Mouse (Mus musculus): ENCODE measurements around the gene Naa40. TPM values are rescaled to one million over a fixed set of nuclear protein-coding genes. Genes with fewer than 3 reads are reported as not detected.

Gene Naa40
- polyA plus RNA-seq, 1 experiment from 2014 or later, result 28.8 TPM

DNA sequence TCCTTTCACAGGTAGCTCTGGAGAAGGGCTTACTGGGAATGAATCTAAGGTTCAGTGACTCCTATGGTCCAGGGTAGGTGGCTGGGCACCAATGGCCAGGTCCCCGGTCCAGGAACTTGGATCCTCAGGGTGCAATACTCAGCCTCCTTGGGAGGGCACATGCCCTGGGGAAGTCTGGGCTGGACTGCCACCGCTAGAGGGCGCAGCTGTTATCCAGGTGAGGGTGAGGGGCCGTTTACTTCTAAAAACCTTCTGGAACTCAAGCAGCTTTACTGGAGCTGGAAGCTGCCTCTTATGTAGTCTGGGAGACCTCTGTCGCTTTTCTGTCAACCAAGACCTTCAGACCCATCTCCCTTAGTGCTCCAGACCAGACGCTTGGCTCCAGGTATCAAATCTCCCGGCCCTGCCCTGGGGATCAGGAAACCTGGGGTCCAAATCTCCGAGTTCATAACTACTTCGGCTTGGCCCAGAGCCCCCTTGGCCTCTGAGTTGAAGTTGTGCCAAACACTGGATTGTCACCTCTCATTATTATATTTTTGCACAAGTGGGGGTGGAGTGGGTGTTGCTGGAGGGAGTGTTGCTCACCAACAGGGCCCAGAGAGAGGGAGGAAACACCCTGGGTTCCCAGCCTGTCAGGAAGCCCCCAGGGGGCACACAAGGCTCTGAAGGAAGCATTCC, 23.2 kb upstream of the Naa40 start:
- no peak overlapping the region for H3K9ac ChIP-seq
- peaks cover 47% of the 10 kb centered on the region for H3K4me1 ChIP-seq (replicated peaks)
- DNase-seq (peak; percentile 61), ATAC-seq (ENCODE audit: low read depth) (no peak)
- WGBS (ENCODE audit: insufficient replicate concordance), result 29% methylated on average over 9 of the region's 9 CpGs
- peaks cover 49% of the 10 kb centered on the region for H3K27me3 ChIP-seq
- H3K4me3 ChIP-seq (replicated peaks), result no peak overlapping the region
- no peak overlapping the region for H3K4me2 ChIP-seq
- no peaks in the 10 kb centered on the region for H3K36me3 ChIP-seq
- H3K9me3 ChIP-seq (replicated peaks), result no peaks in the 10 kb centered on the region
- H3K27ac ChIP-seq, result no peak overlapping the region

DNA sequence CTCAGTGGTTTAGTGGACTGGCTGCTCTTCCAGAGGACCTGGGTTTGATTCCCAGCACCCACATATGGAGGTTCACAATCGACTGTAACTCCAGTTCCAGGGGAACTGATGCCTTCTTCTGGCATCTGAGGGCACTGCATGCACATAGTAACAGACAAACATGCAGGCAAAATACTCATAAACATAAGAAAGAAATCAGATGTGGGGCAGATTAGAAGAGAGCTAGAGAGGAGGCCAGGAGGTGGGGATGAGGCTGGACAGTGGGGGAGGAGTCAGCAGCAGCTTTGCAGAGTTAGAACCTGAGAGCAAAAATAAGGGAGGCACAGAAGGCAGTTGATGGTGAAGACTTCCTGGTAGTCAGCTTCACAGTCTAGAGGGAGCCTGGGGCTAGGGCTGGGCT, 21.6 kb upstream of the Naa40 start:
- no peaks in the 10 kb centered on the region for H3K36me3 ChIP-seq
- no peak for ATAC-seq (ENCODE audit: low read depth)
- H3K4me2 ChIP-seq, result no peak overlapping the region
- peaks cover 32% of the 10 kb centered on the region for H3K4me1 ChIP-seq (replicated peaks)
- no peaks in the 10 kb centered on the region for H3K9me3 ChIP-seq (replicated peaks)
- no peak for DNase-seq
- peaks cover 33% of the 10 kb centered on the region for H3K27me3 ChIP-seq
- no peak overlapping the region for H3K27ac ChIP-seq
- H3K9ac ChIP-seq, result no peak overlapping the region
- WGBS (ENCODE audit: insufficient replicate concordance), result 59% methylated on average over 1 of the region's 1 CpGs
- H3K4me3 ChIP-seq (replicated peaks), result no peak overlapping the region

DNA sequence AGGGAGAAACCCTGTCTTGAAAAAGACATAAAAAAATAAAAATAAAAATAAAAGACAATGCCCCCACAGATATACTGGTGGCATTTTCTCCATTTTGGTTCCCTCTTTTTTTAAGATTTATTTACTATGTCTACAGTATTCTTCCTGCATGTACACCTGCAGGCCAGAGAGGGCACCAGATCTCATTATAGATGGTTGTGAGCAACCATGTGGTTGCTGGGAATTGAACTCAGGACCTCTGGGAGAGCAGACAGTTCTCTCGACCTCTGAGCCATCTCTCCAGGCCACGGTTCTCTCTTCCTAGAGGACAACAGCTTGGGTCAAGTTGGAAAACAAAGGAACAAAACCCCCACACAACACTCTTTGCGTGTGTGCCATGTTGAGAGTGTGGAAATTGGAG, 21.0 kb upstream of the Naa40 start:
- no peaks in the 10 kb centered on the region for H3K9me3 ChIP-seq (replicated peaks)
- H3K27ac ChIP-seq, result no peak overlapping the region
- H3K9ac ChIP-seq, result no peak overlapping the region
- H3K4me2 ChIP-seq, result no peak overlapping the region
- 71% methylated on average over 3 of the region's 3 CpGs for whole genome bisulfite sequencing (ENCODE audit: insufficient replicate concordance)
- DNase-seq (no peak), ATAC-seq (ENCODE audit: low read depth) (no peak)
- peaks cover 26% of the 10 kb centered on the region for H3K27me3 ChIP-seq
- H3K4me1 ChIP-seq (replicated peaks), result peaks cover 25% of the 10 kb centered on the region
- no peak overlapping the region for H3K4me3 ChIP-seq (replicated peaks)
- no peaks in the 10 kb centered on the region for H3K36me3 ChIP-seq

DNA sequence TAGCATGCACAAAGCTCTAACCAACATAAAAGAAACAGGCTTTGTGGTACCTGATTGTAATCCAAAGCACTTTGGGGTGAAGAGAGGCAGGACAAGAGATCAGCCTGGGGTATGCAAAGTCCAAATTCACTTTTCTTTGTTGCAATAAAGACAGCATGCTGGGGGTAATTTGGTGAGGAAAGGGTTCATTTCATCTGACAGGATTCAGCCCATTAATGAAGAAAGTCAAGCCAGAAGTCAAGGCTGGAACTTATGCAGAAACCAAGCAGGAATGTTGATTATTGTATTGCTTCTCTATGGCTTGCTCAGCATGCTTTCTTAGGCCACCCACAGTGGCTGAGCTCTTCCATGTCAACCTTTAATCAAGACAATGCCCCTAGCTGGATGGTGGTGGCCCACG, 20.5 kb upstream of the Naa40 start:
- no peak overlapping the region for H3K4me2 ChIP-seq
- peaks cover 21% of the 10 kb centered on the region for H3K27me3 ChIP-seq
- H3K9ac ChIP-seq, result no peak overlapping the region
- no peak overlapping the region for H3K27ac ChIP-seq
- H3K4me1 ChIP-seq (replicated peaks), result peaks cover 21% of the 10 kb centered on the region
- H3K36me3 ChIP-seq, result no peaks in the 10 kb centered on the region
- no peak overlapping the region for H3K4me3 ChIP-seq (replicated peaks)
- DNase-seq, result no peak
- H3K9me3 ChIP-seq (replicated peaks), result no peaks in the 10 kb centered on the region
- ATAC-seq (ENCODE audit: low read depth), result no peak
- 64% methylated on average over 1 of the region's 1 CpGs for WGBS (ENCODE audit: insufficient replicate concordance)

DNA sequence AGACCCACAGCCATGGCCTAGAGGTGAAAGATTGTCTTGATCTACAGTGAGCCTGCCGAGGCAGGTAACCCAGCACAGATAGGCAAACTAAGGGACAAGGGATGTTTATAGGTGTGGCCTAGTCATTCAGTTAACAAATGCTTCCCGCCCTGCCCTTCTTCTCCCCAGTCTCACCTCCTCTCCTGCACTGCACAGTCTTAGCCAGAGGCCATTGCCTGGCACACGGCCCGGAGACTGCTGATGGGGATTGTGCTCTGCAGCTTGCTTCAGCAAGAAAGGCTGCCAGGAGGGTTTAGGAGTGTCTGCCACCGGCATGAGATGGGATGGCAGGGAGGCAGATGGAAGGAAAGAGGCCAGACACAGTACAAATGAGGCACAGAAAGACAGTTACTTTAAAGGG, 16.9 kb upstream of the Naa40 start:
- Histone ChIP-seq H3K9me3 (replicated peaks) (no peaks in the 10 kb centered on the region), H3K27me3 (no peaks in the 10 kb centered on the region), H3K4me3 (replicated peaks) (no peak overlapping the region), H3K4me1 (replicated peaks) (no peaks in the 10 kb centered on the region), H3K9ac (no peak overlapping the region), H3K4me2 (no peak overlapping the region), H3K27ac (no peak overlapping the region), H3K36me3 (no peaks in the 10 kb centered on the region)
- ATAC-seq (ENCODE audit: low read depth) (no peak), DNase-seq (no peak)
- WGBS (ENCODE audit: insufficient replicate concordance), result 59% methylated on average over 5 of the region's 5 CpGs

DNA sequence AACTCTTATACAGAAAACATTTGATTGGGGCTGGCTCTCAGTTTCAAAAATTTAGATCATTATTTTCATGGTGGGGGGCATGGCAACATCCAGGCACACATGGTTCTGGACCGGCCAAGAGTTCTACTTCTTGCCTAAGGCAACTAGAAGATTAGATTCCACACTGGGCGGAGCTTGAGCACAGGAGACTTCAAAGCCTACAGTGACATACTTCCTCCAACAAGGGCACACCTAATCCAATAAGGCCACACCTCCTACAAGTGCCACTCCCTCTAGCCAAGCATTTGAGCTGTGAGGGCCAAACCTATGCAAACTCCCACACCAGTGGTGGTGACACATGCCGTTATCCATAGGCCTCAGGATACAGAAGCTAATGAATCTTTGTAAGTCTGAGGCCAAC, 5.0 kb upstream of the Naa40 start:
- Histone ChIP-seq H3K4me1 (replicated peaks) (peaks cover 7% of the 10 kb centered on the region), H3K9ac (no peak overlapping the region), H3K9me3 (replicated peaks) (no peaks in the 10 kb centered on the region), H3K36me3 (no peaks in the 10 kb centered on the region), H3K4me3 (replicated peaks) (no peak overlapping the region), H3K27ac (no peak overlapping the region), H3K27me3 (peaks cover 5% of the 10 kb centered on the region), H3K4me2 (no peak overlapping the region)
- WGBS (ENCODE audit: insufficient replicate concordance), result 43% methylated on average over 3 of the region's 3 CpGs
- ATAC-seq (ENCODE audit: low read depth) (no peak), DNase-seq (peak; percentile 26)

DNA sequence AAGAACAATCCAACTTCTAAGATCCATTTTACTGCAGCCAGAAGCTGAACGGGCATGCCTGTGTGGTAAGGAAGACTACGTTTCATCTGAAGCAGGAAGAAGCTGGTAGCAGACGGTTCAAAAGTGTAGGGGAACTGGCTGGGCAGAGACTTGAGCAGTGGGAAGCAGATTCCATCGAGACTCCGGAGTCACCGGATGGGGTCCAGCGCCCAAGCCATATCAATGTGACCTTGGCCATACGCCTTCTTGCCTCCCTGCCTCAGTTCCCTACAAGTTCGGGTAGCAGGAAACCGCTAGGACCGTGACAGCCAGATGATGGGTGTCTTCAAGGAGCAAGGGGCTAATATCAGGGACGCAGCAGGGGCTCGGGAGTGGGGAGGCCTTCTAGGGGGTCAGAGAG, 692 bp downstream of the Naa40 start:
- Histone ChIP-seq H3K9me3 (replicated peaks) (no peaks in the 10 kb centered on the region), H3K4me3 (replicated peaks) (peak overlapping the region; percentile 84), H3K4me2 (peak overlapping the region; percentile 92), H3K27me3 (peaks cover 5% of the 10 kb centered on the region), H3K36me3 (peaks cover 30% of the 10 kb centered on the region), H3K4me1 (replicated peaks) (peaks cover 47% of the 10 kb centered on the region), H3K9ac (peak overlapping the region; percentile 91), H3K27ac (peak overlapping the region; percentile 92)
- WGBS (ENCODE audit: insufficient replicate concordance), result under 1% methylated on average over 13 of the region's 13 CpGs
- DNase-seq (no peak), ATAC-seq (ENCODE audit: low read depth) (peak; percentile 1; the same call in 1 of the 2 replicates)

DNA sequence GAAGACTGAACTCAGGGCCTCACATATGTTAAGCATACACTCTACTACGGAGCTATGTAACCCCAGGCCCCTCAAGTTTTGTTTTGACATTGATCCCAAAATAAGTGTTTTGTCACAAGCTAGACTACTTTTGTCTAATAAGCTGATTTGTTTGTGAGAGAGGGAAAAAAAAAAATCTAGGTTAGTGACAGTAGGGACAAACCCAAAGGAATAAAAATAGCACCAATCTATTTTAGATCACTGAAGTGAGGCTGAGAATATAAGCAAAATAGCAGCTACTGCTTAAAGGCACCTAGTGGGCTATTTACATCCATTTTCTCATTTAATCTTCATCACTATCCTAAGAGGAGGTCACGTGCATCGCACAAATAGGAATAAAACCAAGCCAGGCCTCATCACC, 1.4 kb downstream of the Naa40 start:
- 0 out of 2 replicates have a peak overlapping the region, but pooled peaks have one; percentile 92 for H3K27ac ChIP-seq
- ATAC-seq (ENCODE audit: low read depth), result no peak
- 84% methylated on average over 3 of the region's 3 CpGs for WGBS (ENCODE audit: insufficient replicate concordance)

DNA sequence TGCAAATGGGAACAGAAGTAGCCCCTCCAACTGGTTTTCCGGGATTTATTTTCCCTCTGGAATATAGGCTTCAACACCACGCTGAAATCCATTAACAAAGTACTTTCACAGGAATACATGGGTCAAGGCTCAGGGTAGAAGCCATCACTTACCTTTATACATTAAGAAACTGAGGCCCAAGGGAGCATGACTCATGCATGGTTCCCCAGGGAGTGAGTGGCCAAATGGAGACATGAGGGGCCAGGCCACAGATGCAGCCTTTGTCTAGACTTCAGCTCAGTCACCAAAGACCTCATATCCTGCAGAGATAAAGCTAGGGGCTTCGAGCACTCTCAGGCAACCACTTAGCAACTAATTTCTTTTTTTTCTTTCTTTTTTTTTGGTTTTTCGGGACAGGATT, 4.2 kb downstream of the Naa40 start:
- ATAC-seq (ENCODE audit: low read depth) (no peak), DNase-seq (no peak)
- Histone ChIP-seq H3K9ac (no peak overlapping the region), H3K9me3 (replicated peaks) (no peaks in the 10 kb centered on the region), H3K27ac (no peak overlapping the region), H3K27me3 (no peaks in the 10 kb centered on the region; the same call in 1 of the 2 replicates), H3K36me3 (peaks cover 59% of the 10 kb centered on the region), H3K4me2 (no peak overlapping the region), H3K4me3 (replicated peaks) (no peak overlapping the region), H3K4me1 (replicated peaks) (peaks cover 49% of the 10 kb centered on the region)
- WGBS (ENCODE audit: insufficient replicate concordance), result 74% methylated on average over 4 of the region's 4 CpGs

More for the DNA sequence above, 1.4 kb downstream of the Naa40 start:
- peaks cover 31% of the 10 kb centered on the region for H3K36me3 ChIP-seq
- peaks cover 49% of the 10 kb centered on the region for H3K4me1 ChIP-seq (replicated peaks)
- DNase-seq, result no peak
- H3K27me3 ChIP-seq, result peaks cover 5% of the 10 kb centered on the region
- peak overlapping the region; percentile 84 for H3K4me3 ChIP-seq (replicated peaks)
- peak overlapping the region; percentile 91 for H3K9ac ChIP-seq
- H3K9me3 ChIP-seq (replicated peaks), result no peaks in the 10 kb centered on the region
- H3K4me2 ChIP-seq, result peak overlapping the region; percentile 92

DNA sequence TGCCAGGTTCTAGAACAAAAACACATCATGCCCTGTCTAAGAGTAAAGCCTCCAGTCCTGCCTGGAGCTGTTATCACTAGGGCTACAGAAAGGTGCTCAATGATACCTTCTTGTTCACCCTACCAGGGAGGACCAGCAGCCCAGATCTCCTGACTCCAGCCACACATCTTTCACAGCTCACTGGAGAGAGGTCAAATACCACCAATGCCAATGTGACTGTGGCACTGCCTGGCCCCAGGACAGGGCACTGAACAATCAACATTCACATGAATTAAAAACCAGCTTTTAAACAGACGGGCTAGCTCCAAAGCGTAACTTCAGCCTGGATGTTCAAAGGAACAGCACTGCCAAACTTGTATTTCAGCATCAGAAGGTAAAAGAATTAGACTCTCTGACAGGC, 5.0 kb downstream of the Naa40 start:
- H3K4me2 ChIP-seq, result no peak overlapping the region
- ATAC-seq (ENCODE audit: low read depth) (no peak), DNase-seq (no peak)
- H3K9ac ChIP-seq, result no peak overlapping the region
- H3K27me3 ChIP-seq, result no peaks in the 10 kb centered on the region
- H3K27ac ChIP-seq, result no peak overlapping the region
- H3K4me3 ChIP-seq (replicated peaks), result no peak overlapping the region
- 87% methylated on average over 2 of the region's 2 CpGs for WGBS (ENCODE audit: insufficient replicate concordance)
- peaks cover 44% of the 10 kb centered on the region for H3K4me1 ChIP-seq (replicated peaks)
- H3K36me3 ChIP-seq, result peaks cover 66% of the 10 kb centered on the region
- no peaks in the 10 kb centered on the region for H3K9me3 ChIP-seq (replicated peaks)

DNA sequence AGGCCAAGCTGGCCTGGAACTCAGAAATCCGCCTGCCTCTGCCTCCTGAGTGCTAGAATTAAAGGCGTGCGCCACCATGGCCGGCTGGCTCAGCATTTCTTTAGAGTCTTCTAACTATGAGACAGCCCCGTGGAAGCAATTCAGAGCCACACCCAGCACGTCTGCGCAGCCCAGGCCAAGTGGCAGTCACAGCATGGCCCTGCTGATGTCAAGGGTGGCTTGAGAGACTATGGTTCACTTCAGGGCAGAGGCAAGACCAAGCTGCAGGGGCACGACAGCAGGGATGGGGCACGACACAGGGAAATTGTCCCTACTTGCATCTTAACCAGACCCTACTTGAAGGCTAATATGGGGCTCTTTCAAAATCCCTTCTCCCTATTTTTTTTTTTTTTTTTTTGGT, 5.5 kb downstream of the Naa40 start:
- Histone ChIP-seq H3K9ac (no peak overlapping the region), H3K4me3 (replicated peaks) (no peak overlapping the region), H3K9me3 (replicated peaks) (no peaks in the 10 kb centered on the region), H3K27ac (no peak overlapping the region), H3K4me1 (replicated peaks) (peaks cover 44% of the 10 kb centered on the region), H3K36me3 (peaks cover 72% of the 10 kb centered on the region), H3K27me3 (no peaks in the 10 kb centered on the region), H3K4me2 (no peak overlapping the region)
- DNase-seq (no peak), ATAC-seq (ENCODE audit: low read depth) (no peak)
- WGBS (ENCODE audit: insufficient replicate concordance), result 84% methylated on average over 9 of the region's 9 CpGs

DNA sequence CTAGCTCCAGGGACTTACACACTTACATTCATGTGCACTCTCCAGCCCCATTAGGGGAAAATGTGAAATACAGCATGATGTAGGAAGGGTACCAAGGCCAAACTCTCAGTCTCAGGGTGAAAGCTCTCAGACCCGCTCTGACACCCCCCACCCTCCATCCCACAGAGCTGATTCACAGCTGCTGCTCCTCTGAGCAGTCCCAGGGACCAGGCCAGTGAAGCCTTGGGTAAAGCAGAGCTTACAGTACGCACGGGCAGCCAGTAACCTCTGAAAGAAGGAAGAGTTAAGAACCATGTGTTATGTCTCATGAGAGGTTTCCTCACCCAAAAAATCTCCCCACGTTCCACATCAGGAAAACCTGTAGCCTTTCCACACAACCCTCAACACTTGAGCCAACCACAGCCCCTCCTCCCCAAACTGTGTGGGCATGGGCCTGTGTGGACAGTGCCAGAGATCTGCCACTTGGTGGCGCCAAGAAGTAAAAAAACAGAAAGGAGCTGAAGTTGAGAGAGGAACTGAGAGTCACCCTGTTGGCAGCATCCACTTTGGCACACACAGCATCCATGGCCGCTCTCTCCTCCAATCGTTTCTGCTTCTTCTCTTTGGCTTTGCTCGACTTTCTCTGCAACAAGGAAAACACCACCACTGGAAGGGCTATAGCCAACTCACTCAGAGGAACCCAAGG, 6.3 kb downstream of the Naa40 start:
- Histone ChIP-seq H3K27ac (no peak overlapping the region), H3K4me2 (no peak overlapping the region), H3K27me3 (no peaks in the 10 kb centered on the region), H3K9me3 (replicated peaks) (no peaks in the 10 kb centered on the region), H3K4me1 (replicated peaks) (peaks cover 38% of the 10 kb centered on the region), H3K9ac (no peak overlapping the region), H3K4me3 (replicated peaks) (no peak overlapping the region), H3K36me3 (peaks cover 80% of the 10 kb centered on the region)
- DNase-seq (peak; percentile 42), ATAC-seq (ENCODE audit: low read depth) (peak; percentile 70)
- WGBS (ENCODE audit: insufficient replicate concordance), result 57% methylated on average over 8 of the region's 8 CpGs
